Mouse (Mus musculus) heart, embryonic 13.5 days (tissue): Measurements from ENCODE around the gene Fgd6. TPM values are rescaled to one million over a fixed set of nuclear protein-coding genes. Genes with fewer than 3 reads are reported as not detected.
A peak's percentile ranks its signal among the peaks of the same experiment; 100 is the strongest.

Source experiments
- ATAC-seq: fragments of 200-750 bp; cut with Nextera tagmentation; 2 replicates; pipeline ENCODE4 v1.8.0; 2017; ENCODE audit warnings: moderate TSS enrichment; ENCODE audit not compliant: insufficient number of reproducible peaks, low FRiP score, low TSS enrichment; ENCODE audit errors: extremely low read depth
- H3K27ac ChIP-seq: fragments of 300-500 bp; sonication (generic); replicated peaks from 2 replicates; pipeline ENCODE4 v1.5.1; 2015; ENCODE audit warnings: moderate library complexity, mild to moderate bottlenecking, inconsistent platforms
- H3K27me3 ChIP-seq: fragments of 300-500 bp; sonication (generic); replicated peaks from 2 replicates; pipeline ENCODE4 v1.6.1; 2015; ENCODE audit warnings: mild to moderate bottlenecking, inconsistent platforms
- H3K36me3 ChIP-seq: fragments of 300-500 bp; sonication (generic); 2 replicates; pipeline ENCODE4 v1.6.1; 2015; ENCODE audit warnings: mild to moderate bottlenecking, inconsistent platforms
- H3K4me1 ChIP-seq: fragments of 300-500 bp; sonication (generic); 2 replicates; pipeline ENCODE4 v1.6.1; 2015; ENCODE audit warnings: inconsistent platforms
- H3K4me2 ChIP-seq: fragments of 300-500 bp; sonication (generic); 2 replicates; pipeline ENCODE4 v1.6.1; 2015; ENCODE audit warnings: inconsistent platforms, mild to moderate bottlenecking, moderate library complexity
- H3K4me3 ChIP-seq: fragments of 300-500 bp; sonication (generic); 2 replicates; pipeline ENCODE4 v1.5.1; 2015; ENCODE audit warnings: moderate library complexity, mild to moderate bottlenecking, inconsistent platforms
- H3K9ac ChIP-seq: fragments of 300-500 bp; sonication (generic); 2 replicates; pipeline ENCODE4 v1.6.1; 2015; ENCODE audit warnings: inconsistent platforms, mild to moderate bottlenecking, moderate library complexity
- H3K9me3 ChIP-seq: fragments of 300-500 bp; sonication (generic); 2 replicates; pipeline ENCODE4 v1.6.1; 2016; ENCODE audit warnings: inconsistent platforms
- WGBS: fragments of 180-500 bp; shearing (Covaris S2); methylation state at CpG from one replicate; pipeline ENCODE4 v1.1.7; 2015; ENCODE audit warnings: mixed read lengths; 5-methylcytosine and 5-hydroxymethylcytosine counted together
- polyA plus RNA-seq: library from polyadenylated mRNA; unstranded; fragments of >200 nt; fragmentation: Nextera tagmentation; extraction: Ambion mirVana; gene quantifications from 2 replicates; pipeline ENCODE4 v1.2.1, GENCODE M21; 2015

Fgd6 gene
- polyA plus RNA-seq, 1 experiment from 2014 or later = 2.1 TPM

- H3K4me2 ChIP-seq = no peak overlapping the region
- no peak overlapping the region for H3K4me3 ChIP-seq
- no peak overlapping the region for H3K9ac ChIP-seq
- no peaks in the 10 kb centered on the region for H3K9me3 ChIP-seq
- no peaks in the 10 kb centered on the region for H3K27me3 ChIP-seq
- peaks cover 12% of the 10 kb centered on the region for H3K36me3 ChIP-seq
- ATAC-seq = no peak
- 90% methylated on average over 3 of the region's 3 CpGs for WGBS
- H3K4me1 ChIP-seq = peaks cover 29% of the 10 kb centered on the region
- H3K27ac ChIP-seq = no peak overlapping the region
Measured at GRCm38 (mm10) chr10:94117916-94118315, 82.1 kb downstream of the Fgd6 start.

DNA sequence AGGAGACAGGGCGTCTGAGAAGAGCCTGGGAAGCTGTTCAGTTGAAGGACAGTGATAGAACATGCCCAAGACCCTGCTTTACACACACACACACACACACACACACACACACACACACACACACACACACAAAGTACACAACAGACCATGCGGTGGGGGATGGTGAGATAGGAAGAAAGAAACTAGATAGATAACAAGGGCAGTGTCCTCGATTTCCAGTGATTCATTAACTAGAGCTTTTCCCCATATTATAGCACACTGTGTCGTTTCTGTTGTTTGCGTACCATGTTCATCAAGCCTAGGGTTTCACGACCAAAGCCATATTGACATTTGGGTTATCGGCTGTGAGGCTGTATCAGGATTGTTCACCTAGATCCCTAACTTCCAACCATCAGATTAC is 83.2 kb downstream of the Fgd6 start:
- ATAC-seq = no peak
- no peaks in the 10 kb centered on the region for H3K27me3 ChIP-seq
- H3K4me1 ChIP-seq = peaks cover 29% of the 10 kb centered on the region
- H3K4me3 ChIP-seq = no peak overlapping the region
- 71% methylated on average over 6 of the region's 7 CpGs for WGBS
- H3K9me3 ChIP-seq = no peaks in the 10 kb centered on the region
- no peak overlapping the region for H3K9ac ChIP-seq
- peaks cover 20% of the 10 kb centered on the region for H3K36me3 ChIP-seq
- H3K4me2 ChIP-seq = no peak overlapping the region
- no peak overlapping the region for H3K27ac ChIP-seq

DNA sequence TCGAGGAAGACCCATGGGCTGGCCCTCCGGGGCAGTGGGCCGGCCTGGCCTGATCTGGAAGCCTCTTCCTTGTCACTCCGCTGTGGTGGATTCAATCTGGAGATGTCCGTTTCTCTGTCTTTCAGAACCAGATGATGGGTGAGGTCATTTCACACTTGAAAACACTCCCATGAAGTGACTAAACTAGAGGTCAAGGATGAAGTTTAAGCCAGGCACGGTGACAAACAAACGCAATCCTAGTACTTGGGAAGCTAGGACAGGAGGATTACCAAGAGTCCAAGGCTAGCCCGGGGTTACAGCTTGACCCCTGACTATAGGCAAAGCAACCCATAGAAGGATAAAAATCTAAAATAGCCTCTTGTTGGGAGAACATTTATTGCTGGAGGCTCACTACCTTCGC is 84.9 kb downstream of the Fgd6 start:
- peaks cover 21% of the 10 kb centered on the region for H3K4me1 ChIP-seq
- no peak for ATAC-seq
- H3K27me3 ChIP-seq = no peaks in the 10 kb centered on the region
- peaks cover 31% of the 10 kb centered on the region for H3K36me3 ChIP-seq
- H3K9me3 ChIP-seq = no peaks in the 10 kb centered on the region
- H3K9ac ChIP-seq = no peak overlapping the region
- no peak overlapping the region for H3K4me2 ChIP-seq
- H3K4me3 ChIP-seq = no peak overlapping the region
- no peak overlapping the region for H3K27ac ChIP-seq
- 83% methylated on average over 9 of the region's 9 CpGs for WGBS

GRCm38 (mm10) chr10:94122595-94122994 is 86.8 kb downstream of the Fgd6 start:
- no peaks in the 10 kb centered on the region for H3K27me3 ChIP-seq
- 74% methylated on average over 7 of the region's 7 CpGs for WGBS
- peaks cover 48% of the 10 kb centered on the region for H3K36me3 ChIP-seq
- H3K4me3 ChIP-seq = no peak overlapping the region
- H3K9ac ChIP-seq = no peak overlapping the region
- H3K4me2 ChIP-seq = no peak overlapping the region
- H3K9me3 ChIP-seq = no peaks in the 10 kb centered on the region
- no peak overlapping the region for H3K27ac ChIP-seq
- ATAC-seq = no peak
- H3K4me1 ChIP-seq = 0 out of 2 replicates have a peak, but pooled peaks cover 6% of the 10 kb centered on the region

DNA sequence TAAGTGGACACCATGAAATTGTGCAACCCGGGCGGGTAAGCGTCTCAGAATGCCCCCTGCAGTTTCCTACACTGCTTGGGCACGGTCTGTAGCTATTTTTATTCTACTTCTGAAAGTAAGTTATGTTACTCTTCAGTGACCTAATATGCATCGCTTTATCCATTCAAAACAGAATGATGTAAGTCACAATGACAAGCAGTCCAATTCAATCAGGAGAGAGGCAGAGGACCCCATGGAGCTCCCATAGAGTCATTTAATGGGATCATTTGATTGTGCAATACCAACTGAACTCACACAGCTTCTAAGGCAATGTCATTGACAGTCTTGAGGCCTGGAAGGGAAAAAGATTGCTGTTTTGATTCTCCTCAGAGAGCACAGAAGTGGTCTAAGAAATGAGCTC is 87.8 kb downstream of the Fgd6 start:
- Histone ChIP-seq H3K27me3 (no peaks in the 10 kb centered on the region), H3K9ac (no peak overlapping the region), H3K27ac (no peak overlapping the region), H3K9me3 (no peaks in the 10 kb centered on the region), H3K4me1 (0 out of 2 replicates have a peak, but pooled peaks cover 6% of the 10 kb centered on the region), H3K36me3 (peaks cover 50% of the 10 kb centered on the region), H3K4me2 (no peak overlapping the region), H3K4me3 (no peak overlapping the region)
- WGBS = 87% methylated on average over 5 of the region's 5 CpGs
- no peak for ATAC-seq

DNA sequence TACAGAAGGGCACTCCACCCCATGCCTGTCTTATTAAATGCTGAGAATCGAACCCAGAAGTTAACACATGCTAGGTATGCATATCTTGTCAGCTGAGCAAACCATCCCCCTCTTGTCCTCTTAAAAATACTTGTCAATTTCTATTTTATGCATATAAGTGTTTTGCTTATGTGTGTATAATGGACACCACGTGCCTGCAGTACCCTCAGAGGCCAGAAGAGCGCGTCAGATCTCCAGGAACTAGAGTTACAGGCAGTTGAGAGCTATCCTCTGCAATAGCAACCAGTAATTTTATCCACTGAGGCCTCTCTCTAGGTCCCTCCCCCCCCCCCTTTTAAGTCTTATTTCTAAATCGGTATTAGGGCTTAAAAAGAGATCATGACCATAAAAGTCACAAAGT is 88.6 kb downstream of the Fgd6 start:
- H3K4me3 ChIP-seq = no peak overlapping the region
- peaks cover 10% of the 10 kb centered on the region; the same call in 1 of the 2 replicates for H3K4me1 ChIP-seq
- no peaks in the 10 kb centered on the region for H3K9me3 ChIP-seq
- H3K36me3 ChIP-seq = peaks cover 50% of the 10 kb centered on the region
- ATAC-seq = no peak
- H3K27ac ChIP-seq = no peak overlapping the region
- WGBS = 75% methylated on average over 5 of the region's 5 CpGs
- no peak overlapping the region for H3K4me2 ChIP-seq
- H3K9ac ChIP-seq = no peak overlapping the region
- H3K27me3 ChIP-seq = no peaks in the 10 kb centered on the region

DNA sequence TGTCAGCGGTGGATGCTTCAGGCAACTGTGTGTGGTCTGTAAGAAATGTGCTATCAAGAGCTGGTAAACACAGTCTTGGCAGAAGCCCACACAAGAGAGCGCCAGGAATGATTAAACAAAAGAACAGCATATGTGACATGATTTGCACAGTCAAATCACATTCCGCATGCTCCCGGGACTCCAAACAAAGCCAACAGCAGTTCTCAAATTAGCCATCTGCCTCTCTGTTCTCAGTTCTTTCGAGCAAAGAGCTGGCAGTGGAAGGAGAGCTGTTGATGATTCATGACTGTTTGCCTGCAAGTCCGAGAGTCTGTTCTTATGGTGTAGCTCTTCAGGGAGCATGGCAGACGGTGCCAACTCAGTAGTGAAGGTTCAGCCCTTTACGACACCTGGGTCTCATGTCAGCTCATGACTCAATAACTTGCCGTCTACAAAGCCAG is 93.9 kb downstream of the Fgd6 start:
- ATAC-seq = no peak
- WGBS = 62% methylated on average over 9 of the region's 9 CpGs
- H3K9me3 ChIP-seq = no peaks in the 10 kb centered on the region
- peaks cover 12% of the 10 kb centered on the region; the same call in 1 of the 2 replicates for H3K4me1 ChIP-seq
- peak overlapping the region; percentile 2; the same call in 1 of the 2 replicates for H3K27ac ChIP-seq
- no peak overlapping the region for H3K4me2 ChIP-seq
- H3K27me3 ChIP-seq = no peaks in the 10 kb centered on the region
- H3K4me3 ChIP-seq = no peak overlapping the region
- H3K36me3 ChIP-seq = peaks cover 33% of the 10 kb centered on the region
- H3K9ac ChIP-seq = no peak overlapping the region

DNA sequence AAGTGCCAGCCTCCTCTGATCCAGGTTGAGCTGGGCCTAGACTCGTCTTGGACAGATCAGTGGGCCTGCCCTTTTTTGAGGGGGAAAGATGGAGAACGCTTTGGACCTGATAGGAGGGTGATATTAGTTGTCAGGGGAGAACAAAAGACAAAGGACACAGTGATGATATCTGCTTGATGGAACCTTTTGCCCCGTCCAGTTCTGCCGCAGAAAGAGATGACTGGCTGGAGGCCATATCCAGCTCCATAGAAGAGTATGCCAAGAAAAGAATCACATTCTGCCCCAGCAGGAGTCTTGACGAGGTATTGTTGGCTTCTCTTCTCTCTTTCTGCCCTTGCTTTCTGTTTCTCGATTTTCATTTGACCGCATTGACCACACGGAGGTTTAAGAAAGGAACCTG is 97.3 kb downstream of the Fgd6 start:
- Histone ChIP-seq H3K36me3 (peaks cover 25% of the 10 kb centered on the region), H3K27ac (no peak overlapping the region), H3K4me2 (no peak overlapping the region), H3K9me3 (no peaks in the 10 kb centered on the region), H3K4me3 (no peak overlapping the region), H3K27me3 (no peaks in the 10 kb centered on the region), H3K4me1 (peaks cover 12% of the 10 kb centered on the region; the same call in 1 of the 2 replicates), H3K9ac (no peak overlapping the region)
- 65% methylated on average over 8 of the region's 8 CpGs for WGBS
- no peak for ATAC-seq

DNA sequence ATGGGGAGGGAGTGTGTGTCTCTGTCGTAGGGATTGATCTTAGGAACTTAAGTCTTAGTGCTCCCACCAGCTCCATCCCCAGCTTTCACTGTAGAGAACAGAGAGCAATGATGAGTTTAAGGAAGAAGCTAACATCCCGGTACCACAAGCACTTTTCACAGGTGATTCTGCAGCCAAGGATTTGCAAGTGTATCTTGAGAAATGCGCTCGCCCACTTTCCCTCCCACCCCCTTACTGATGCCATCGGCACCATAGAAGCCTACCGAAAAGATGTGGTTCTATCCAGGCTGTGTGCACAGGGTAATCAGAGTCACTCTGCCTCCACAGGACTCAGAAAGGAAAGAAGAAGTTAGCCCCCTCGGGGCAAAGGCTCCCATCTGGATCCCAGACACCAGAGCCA is 97.9 kb downstream of the Fgd6 start:
- 79% methylated on average over 7 of the region's 7 CpGs for WGBS
- ATAC-seq = no peak

DNA sequence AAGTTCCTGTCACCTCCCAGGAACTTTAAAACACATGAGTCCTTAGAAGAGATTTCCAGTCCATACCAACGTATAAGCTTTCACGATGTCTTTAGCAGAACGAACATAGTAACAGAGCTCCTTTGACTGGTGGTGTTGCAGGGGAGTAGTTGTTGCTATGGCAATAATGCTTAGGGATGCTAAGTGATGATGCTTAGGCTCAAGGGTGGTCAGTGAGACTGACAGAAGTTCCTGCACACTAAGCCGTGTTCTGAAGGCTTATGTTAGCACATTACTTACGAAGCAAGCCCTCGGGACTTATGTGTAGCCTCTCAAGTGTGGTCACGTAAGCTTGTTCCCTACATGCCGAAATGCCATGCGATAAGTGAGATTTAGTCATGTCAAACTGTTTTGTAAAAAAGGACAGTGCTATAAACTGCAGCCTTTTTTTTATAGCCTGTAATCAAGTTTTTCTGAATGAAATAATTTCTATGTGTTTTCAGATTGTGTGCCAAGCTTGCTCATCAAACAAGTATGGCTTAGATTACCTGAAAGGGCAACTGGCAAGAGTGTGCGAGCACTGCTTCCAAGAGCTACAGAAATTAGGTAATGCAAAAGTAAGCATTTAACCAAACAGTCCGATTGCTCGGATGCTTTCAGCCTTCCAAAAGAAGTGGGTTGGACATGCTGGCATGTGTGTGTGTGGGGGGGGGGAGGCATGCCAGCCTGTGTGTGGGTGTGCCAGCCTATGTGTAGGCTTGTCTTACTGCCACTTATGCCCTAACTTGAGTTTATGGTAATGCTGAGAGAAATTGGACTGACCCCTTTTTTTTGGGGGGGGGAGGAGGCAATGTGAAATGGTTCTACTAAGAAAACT is 99.0 kb downstream of the Fgd6 start:
- peaks cover 41% of the 10 kb centered on the region for H3K36me3 ChIP-seq
- 0 out of 2 replicates have a peak, but pooled peaks cover 4% of the 10 kb centered on the region for H3K4me1 ChIP-seq
- H3K4me2 ChIP-seq = no peak overlapping the region
- H3K4me3 ChIP-seq = no peak overlapping the region
- no peak overlapping the region for H3K27ac ChIP-seq
- no peaks in the 10 kb centered on the region for H3K9me3 ChIP-seq
- H3K9ac ChIP-seq = no peak overlapping the region
- WGBS = 87% methylated on average over 12 of the region's 12 CpGs
- ATAC-seq = no peak
- H3K27me3 ChIP-seq = no peaks in the 10 kb centered on the region

More for the DNA sequence above, 97.9 kb downstream of the Fgd6 start:
- no peaks in the 10 kb centered on the region for H3K27me3 ChIP-seq
- no peak overlapping the region for H3K4me2 ChIP-seq
- H3K27ac ChIP-seq = no peak overlapping the region
- H3K9ac ChIP-seq = no peak overlapping the region
- H3K4me3 ChIP-seq = no peak overlapping the region
- H3K4me1 ChIP-seq = peaks cover 12% of the 10 kb centered on the region; the same call in 1 of the 2 replicates
- H3K36me3 ChIP-seq = peaks cover 30% of the 10 kb centered on the region
- H3K9me3 ChIP-seq = no peaks in the 10 kb centered on the region

- no peak overlapping the region for H3K4me2 ChIP-seq
- peaks cover under 1% of the 10 kb centered on the region for H3K4me1 ChIP-seq
- H3K9me3 ChIP-seq = no peaks in the 10 kb centered on the region
- no peak overlapping the region for H3K27ac ChIP-seq
- no peaks in the 10 kb centered on the region for H3K27me3 ChIP-seq
- H3K9ac ChIP-seq = no peak overlapping the region
- peaks cover 55% of the 10 kb centered on the region for H3K36me3 ChIP-seq
- WGBS = 87% methylated on average over 10 of the region's 10 CpGs
- H3K4me3 ChIP-seq = no peak overlapping the region
- no peak for ATAC-seq
Measured at GRCm38 (mm10) chr10:94138890-94139482, 103.2 kb downstream of the Fgd6 start.
